Mouse (Mus musculus) 3T3-L1 (cell line): ENCODE data around the gene Acot8.

Experiments used
- DNase-seq: peaks from one replicate; pipeline ENCODE4 v3.0.0-alpha.2; 2015; ENCODE audit warnings: low read depth, low spot score

Acot8 gene

DNA sequence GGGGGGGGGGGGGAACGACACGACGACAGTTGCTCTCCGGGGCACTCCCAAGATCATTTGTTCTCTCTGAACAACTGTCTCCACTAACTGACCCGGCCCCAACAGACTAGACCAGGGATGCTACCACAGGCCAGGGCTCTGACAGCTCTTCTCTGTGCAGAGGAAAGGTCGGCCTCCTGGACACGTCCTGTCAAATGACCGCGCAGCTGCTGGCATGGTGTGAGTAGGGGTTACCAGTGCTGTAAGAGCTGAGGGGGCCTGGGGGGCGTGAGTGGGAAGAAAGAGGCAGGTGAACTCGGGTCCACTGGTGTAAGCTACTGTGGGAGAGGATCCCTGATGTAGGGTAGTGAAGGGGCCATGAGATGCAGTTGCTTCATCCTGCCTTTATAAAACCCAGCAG is 46.8 kb downstream of the Acot8 start:
- no peak for DNase-seq

DNA sequence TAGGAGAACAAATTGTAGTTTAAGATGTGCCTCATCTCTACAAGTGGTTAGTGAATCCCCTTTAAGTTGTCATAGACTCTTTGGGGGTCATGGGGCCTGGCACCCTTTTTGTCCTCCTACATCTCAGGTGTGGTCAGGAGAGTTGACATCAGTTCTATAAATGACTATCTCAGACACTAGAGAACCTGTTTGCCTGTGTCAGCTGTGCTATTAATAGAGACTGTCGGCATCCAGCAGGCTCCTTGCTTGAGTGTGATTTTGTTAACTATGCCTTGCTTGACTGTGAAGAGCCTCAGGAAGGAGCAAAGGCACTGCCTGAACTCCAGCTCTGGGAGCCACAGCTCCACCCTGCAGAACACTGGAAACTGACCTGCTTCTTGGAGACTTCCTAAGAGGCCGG is 49.9 kb downstream of the Acot8 start:
- DNase-seq, result no peak

DNA sequence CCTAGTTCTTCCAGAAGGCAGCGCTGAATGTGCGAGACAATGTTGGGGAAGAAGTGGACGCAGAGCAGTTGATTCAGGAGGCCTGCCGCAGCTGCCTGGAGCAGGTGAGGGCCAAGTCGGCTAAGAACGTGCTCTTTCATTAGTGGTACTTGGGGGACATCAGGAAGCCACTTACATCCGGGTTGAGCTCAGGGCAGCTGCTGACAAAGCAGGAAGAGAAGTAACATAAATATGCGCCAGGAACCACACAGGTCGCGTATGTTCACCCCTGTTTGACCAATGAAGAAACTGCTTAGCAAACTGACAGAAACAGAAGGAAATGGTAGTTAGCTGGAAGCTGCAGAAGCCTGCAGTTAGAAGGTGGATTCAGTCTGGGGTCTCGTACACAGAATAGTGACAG is 50.6 kb downstream of the Acot8 start:
- no peak for DNase-seq

DNA sequence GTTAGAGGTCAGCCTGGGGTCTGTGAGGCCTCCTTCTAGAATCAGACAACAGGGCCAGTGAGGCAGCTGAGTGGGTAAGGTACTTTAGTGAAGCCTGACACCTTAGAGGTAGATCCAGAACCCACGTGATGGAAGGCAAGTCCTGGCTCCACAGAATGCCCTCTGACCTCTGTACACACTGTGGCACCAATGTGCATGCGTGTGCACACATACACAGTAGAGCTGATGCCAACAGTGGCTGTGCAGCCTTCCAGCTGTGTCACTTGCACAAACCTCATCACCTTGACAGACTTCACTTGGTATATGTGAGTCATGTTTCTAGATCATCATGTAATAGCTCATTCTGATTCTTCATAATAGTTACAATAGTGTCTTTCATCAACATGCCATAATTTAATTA is 52.2 kb downstream of the Acot8 start:
- no peak for DNase-seq

DNA sequence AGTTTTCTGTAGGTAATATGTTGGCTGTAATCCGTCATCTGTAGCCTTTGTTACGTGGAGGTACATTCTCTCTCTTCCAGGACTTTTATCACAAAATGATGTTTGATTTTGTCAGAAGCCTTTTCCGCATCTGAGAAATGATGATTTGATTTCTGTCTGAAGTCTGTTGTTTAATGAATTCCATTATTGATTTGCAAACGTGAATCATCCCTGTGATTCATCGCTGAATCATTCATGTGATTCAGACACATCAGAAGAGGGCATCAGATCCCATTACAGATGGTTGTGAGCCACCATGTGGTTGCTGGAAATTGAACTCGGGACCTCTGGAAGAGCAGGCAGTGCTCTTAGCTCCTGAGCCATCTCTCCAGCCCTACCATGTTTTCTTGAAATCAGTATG is 55.7 kb downstream of the Acot8 start:
- peak; percentile 78 for DNase-seq

DNA sequence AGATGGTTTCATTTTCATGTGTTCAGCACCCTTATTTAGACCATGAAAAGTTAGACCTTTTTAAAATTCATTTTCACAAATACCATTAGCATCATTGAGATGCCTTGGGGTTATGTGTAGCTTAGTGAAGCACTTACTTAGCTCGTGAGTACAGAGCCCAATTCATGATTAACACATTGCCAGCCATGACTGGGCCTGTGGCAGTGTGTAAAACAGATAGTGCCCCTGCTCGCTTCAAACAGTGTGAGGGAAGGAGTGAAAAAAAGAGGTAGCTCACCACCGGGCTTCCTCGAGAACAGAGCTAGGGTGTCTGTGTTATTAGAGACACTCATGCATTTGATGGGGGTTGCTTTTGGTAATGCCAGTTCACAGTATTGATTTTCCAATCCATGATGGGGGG is 56.5 kb downstream of the Acot8 start:
- no peak for DNase-seq

DNA sequence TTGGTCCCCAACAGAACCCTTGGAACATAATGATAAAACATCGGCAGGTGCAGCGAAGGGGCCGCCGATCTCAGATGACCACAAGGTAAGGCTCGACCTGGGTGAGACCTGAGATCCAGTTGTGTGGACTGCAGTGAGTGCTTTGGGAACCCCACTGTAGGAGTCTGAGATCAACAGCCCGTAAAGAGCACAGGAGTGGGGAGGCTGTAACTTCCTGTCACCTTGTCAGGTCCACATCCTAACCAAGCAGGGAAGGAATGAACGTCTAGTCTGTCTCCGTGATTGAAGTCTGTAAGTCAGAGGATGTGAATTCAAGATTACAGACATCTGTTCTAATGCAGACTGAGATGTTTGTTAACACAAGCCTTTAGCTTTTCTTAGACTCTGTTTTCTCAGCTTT is 58.0 kb downstream of the Acot8 start:
- DNase-seq, result peak; percentile 28

DNA sequence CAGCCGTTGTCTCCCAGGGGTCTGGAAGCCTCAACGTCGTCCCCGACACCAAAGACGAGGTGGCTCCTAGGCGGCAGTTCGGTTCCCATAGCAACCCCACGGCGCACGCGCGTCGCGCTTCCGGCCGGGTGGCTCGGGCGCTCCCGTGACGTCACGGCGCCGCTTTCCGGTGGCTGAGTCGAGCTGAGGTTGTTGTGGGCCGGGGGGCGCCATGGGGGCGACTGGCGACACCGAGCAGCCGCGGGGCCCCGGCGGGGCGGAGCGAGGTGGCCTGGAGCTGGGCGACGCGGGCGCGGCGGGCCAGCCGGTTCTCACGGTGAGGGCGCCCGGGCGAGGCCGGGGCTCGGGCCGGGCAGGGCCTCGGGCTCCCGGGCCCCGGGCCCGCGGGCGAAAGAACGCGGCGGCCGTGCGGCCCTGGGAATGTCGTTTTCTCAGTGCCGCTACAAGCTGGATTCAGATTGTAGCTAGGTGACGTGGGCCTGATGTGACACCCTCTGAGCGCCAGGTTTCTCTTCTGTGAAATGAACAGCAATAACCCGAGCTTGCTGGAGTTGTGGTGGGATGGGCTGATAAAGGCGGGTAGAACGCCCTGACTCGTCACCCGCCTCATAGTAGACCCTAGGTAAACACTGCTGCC is 58.7 kb downstream of the Acot8 start, which contains the start of the genes Wfdc3 and Dnttip1:
Gene Wfdc3 (minus strand): TSS at position 89 of the 637 bp plus-strand sequence.
Gene Dnttip1 (plus strand): TSS at position 141 of the 637 bp plus-strand sequence.
- peak; percentile 89 for DNase-seq

DNA sequence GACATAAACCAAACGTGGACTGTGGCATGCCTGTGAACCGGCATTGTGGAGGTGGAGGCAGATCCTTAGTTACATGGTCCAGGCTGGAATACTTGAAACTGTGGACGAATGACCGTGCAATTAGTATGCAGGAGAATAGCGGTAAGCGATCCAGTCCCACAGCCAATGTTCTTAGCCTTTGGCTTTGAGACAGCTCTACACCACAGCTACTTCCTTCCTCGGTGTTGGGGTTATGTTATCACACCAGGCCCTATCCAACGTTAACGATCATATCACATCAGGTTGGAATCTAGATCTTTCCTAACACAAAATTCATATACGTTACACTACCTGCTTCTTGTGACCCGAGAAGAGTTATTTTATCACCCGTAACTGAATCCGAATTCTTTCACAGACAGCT is 59.7 kb downstream of the Acot8 start:
- DNase-seq, result peak; percentile 9
